Mouse (Mus musculus) CD4-positive, CD25-positive, alpha-beta regulatory T cell, adult 4 months (primary cell): Measurements from ENCODE around the gene Gm20458. TPM values are rescaled to one million over a fixed set of nuclear protein-coding genes. Genes with fewer than 3 reads are reported as not detected.

Experiments
- ATAC-seq: one replicate; pipeline ENCODE4 v1.8.0; 2017
- polyA plus RNA-seq, 2 experiments: library from polyadenylated mRNA; unstranded; fragments of 100-300 nt; shearing (Covaris generic); gene quantifications; one replicate each; pipeline ENCODE4 v1.2.1; 2017

The Gm20458 gene
- polyA plus RNA-seq, 2 experiments from 2014 or later, result not detected

- no peak for ATAC-seq
These were observed 25.3 kb upstream of the Gm20458 start for GRCm38 (mm10) chr2:164435216-164436090.

- no peak for ATAC-seq
These were observed 24.4 kb upstream of the Gm20458 start for GRCm38 (mm10) chr2:164436215-164436913.

GRCm38 (mm10) chr2:164436961-164437360 lies 23.8 kb upstream of the Gm20458 start:
- no peak for ATAC-seq

- no peak for ATAC-seq
These were observed 23.1 kb upstream of the Gm20458 start for GRCm38 (mm10) chr2:164437710-164438109.

- no peak for ATAC-seq
These were observed 22.5 kb upstream of the Gm20458 start for GRCm38 (mm10) chr2:164438257-164438656.

GRCm38 (mm10) chr2:164439001-164439421 lies 21.8 kb upstream of the Gm20458 start:
- ATAC-seq, result no peak

GRCm38 (mm10) chr2:164440314-164440713 lies 20.5 kb upstream of the Gm20458 start:
- no peak for ATAC-seq

- peak; percentile 91 for ATAC-seq
These were observed 19.6 kb upstream of the Gm20458 start for GRCm38 (mm10) chr2:164441155-164441554.

- peak; percentile 22 for ATAC-seq
These were observed 19.0 kb upstream of the Gm20458 start for GRCm38 (mm10) chr2:164441731-164442130.

GRCm38 (mm10) chr2:164442315-164443050 lies 18.3 kb upstream of the Gm20458 start:
- ATAC-seq, result no peak

GRCm38 (mm10) chr2:164443051-164443437 lies 17.7 kb upstream of the Gm20458 start:
- ATAC-seq, result peak; percentile 52

- no peak for ATAC-seq
These were observed 17.2 kb upstream of the Gm20458 start, which contains the start of gene Sdc4 for GRCm38 (mm10) chr2:164443460-164444000. TSS of gene Sdc4 (minus strand) at chr2:164443887.

- no peak for ATAC-seq
These were observed 16.1 kb upstream of the Gm20458 start for GRCm38 (mm10) chr2:164444701-164445100.

- ATAC-seq, result no peak
These were observed 15.2 kb upstream of the Gm20458 start for GRCm38 (mm10) chr2:164445399-164446085.

GRCm38 (mm10) chr2:164446086-164446469 lies 14.7 kb upstream of the Gm20458 start:
- no peak for ATAC-seq

GRCm38 (mm10) chr2:164448140-164448539 lies 12.6 kb upstream of the Gm20458 start:
- no peak for ATAC-seq

GRCm38 (mm10) chr2:164448921-164449320 lies 11.8 kb upstream of the Gm20458 start:
- ATAC-seq, result no peak

- ATAC-seq, result no peak
These were observed 11.3 kb upstream of the Gm20458 start for GRCm38 (mm10) chr2:164449341-164450042.

GRCm38 (mm10) chr2:164452000-164452676 lies 8.6 kb upstream of the Gm20458 start:
- ATAC-seq, result no peak

GRCm38 (mm10) chr2:164453047-164453757 lies 7.6 kb upstream of the Gm20458 start:
- ATAC-seq, result no peak
